Mouse (Mus musculus) urinary bladder, adult 2 months (tissue): ENCODE results near the gene Stoml1. TPM values are rescaled to one million over a fixed set of nuclear protein-coding genes. Genes with fewer than 3 reads are reported as not detected.

Experiments
- DNase-seq: peaks from one replicate; pipeline ENCODE4 v3.0.0; 2022; ENCODE audit warnings: low spot score
- polyA plus RNA-seq: library from polyadenylated mRNA; depleted of rRNA; stranded (reverse); fragments of >200 nt; gene quantifications from 2 replicates; pipeline ENCODE4 v1.2.3, GENCODE M21; 2012; rRNA removed

The Stoml1 gene
- polyA plus RNA-seq, 1 experiment = 66.9 TPM

DNA sequence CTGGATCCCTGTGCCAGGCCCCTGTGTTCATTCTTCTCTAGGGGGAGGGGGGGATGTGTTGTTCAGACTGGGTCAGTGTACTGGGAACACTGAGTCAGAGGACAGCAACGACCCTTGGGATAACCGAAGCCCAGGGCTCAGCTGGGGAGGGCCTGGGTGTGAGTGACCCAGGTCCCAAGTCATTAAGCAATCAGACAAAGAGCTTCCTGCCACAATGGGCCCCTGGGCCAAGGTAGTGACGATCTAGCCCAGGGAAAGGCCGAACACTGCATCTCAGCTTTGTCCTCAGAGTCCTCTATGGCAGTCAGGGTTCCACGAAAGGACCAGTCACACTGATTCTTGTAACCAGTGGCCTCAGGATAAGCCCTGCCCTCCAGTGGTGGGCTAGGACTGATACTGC is 50.2 kb downstream of the Stoml1 start:
- no peak for DNase-seq

DNA sequence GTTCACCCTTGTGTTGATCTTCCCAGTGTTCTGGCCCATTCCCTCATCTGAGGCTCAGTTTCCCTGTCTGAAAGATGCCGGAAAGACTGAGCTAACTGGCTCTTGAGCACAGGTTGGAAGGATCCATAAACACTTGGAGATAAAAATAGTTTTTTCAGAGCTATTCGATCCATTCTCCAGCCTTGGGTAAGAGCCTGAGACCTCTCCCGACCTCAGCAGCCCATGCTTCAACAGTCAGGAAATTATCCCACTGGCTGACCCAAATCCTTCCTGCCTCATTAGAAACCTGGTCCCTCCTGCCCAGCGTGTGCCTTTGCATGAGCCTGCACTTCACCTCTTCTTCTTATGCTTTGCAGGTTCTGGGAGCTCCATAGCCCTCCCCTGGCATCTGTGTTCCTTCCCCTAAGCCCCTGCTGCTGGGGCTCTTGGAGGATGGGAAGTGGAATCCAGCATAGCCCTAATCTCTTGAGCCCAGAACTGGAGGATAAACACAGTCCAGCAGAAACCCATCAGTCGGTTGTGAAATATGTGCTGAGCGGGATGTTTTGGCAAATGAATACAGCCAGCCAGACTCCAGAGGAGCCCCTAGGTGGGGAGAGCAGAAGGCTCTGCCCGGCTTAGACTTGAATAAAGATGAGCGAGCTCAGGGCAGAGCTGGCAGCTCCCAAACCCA is 50.8 kb downstream of the Stoml1 start:
- DNase-seq = no peak

DNA sequence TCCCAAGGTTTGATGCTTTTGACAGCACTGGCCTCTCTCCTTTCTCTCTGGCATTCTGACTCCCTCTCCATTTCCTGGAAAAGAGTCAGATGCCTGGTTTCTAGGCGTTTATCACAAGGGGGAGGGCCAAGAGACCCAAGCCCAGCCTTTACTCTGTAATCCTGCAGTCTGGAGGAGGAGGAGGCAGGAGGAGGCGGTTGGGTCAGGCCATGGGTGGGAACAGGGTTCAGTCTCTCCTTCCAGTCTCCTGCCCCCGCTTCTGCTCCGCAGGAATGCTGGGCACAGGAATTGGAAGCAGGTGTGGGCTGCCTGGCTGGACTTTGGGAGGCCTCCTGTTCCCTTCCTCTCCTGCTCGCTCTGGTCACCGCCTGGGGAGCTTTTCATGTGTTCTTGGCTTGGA is 52.7 kb downstream of the Stoml1 start:
- DNase-seq = no peak

- no peak for DNase-seq
These were observed 55.4 kb downstream of the Stoml1 start for GRCm38 (mm10) chr9:58308395-58308794.

DNA sequence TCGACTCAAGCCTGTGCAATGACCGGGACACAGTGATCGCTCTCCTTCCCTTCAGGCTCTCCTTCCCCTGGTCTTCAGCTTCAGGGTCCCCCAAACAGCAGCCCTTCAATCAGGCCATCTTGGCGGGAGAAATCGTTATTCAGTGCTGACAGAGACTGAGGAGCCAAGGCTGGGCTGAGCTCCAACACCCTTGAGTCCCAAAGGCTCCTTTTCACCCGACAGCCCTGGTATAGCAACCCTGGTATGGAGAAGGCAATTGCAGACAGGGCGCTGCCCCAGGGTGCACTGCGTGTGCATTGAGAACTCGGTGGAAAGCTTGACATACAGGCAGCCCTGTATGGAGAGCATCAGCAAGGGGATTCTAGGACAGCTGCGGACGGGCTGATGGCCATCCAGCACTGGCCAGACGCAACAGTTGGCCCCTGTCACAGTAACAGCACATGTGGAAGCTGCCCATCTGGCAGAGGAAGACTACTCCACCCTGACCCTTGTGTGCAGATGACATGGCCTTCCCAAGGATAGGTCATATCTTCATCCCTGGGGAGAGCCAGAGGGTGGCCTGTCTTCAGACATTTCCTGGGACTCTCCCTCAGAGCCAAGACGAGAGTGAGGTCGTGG is 57.2 kb downstream of the Stoml1 start:
- no peak for DNase-seq

GRCm38 (mm10) chr9:58311191-58311910 is 58.4 kb downstream of the Stoml1 start:
- DNase-seq = no peak

Other genes starting within 250 kb of the Stoml1 start
- 0.36 and 0.37 TPM in 2 replicates for gene Cyp11a1, start 246.8 kb upstream of the Stoml1 start, polyA plus RNA-seq
- 0.50 and 0.63 TPM in 2 replicates for gene Stra6, start 189.4 kb upstream of the Stoml1 start, polyA plus RNA-seq
- 0.06 and 0.09 TPM in 2 replicates for gene Ccdc33, start 134.3 kb upstream of the Stoml1 start, polyA plus RNA-seq
- 137 and 139 TPM in 2 replicates for gene Islr, start 48.9 kb upstream of the Stoml1 start, polyA plus RNA-seq
- gene Islr2, start 48.8 kb upstream of the Stoml1 start, polyA plus RNA-seq = 0.15 and 0.19 TPM in 2 replicates
- 14.2 and 21.8 TPM in 2 replicates for gene Pml, start 3.4 kb upstream of the Stoml1 start, polyA plus RNA-seq
- 56.0 and 68.7 TPM in 2 replicates for gene Loxl1, start 60.0 kb downstream of the Stoml1 start, polyA plus RNA-seq
- not detected in 2 replicates for gene Tbc1d21, start 117.3 kb downstream of the Stoml1 start, polyA plus RNA-seq
- gene Insyn1, start 235.4 kb downstream of the Stoml1 start, polyA plus RNA-seq = 4.1 and 4.8 TPM in 2 replicates